Mouse (Mus musculus) urinary bladder, adult 18-20 months (tissue): ENCODE results near the gene Gm45618.

Experiments
- DNase-seq, 2 experiments: peaks; one replicate each; pipeline ENCODE4 v3.0.0; 2022; ENCODE audit warnings: low spot score in 2 of 2, mixed read lengths in 2 of 2

The Gm45618 gene

GRCm38 (mm10) chr7:142094301-142095143 lies 26.0 kb downstream of the Gm45618 start:
- no peak for DNase-seq

- no peak for DNase-seq
These were observed 26.8 kb downstream of the Gm45618 start for GRCm38 (mm10) chr7:142093696-142094240.

GRCm38 (mm10) chr7:142092991-142093390 lies 27.5 kb downstream of the Gm45618 start:
- DNase-seq, result no peak

- DNase-seq, result no peak
These were observed 28.7 kb downstream of the Gm45618 start for GRCm38 (mm10) chr7:142091848-142092247.

GRCm38 (mm10) chr7:142089648-142090447 lies 30.7 kb downstream of the Gm45618 start:
- no peak for DNase-seq

GRCm38 (mm10) chr7:142088886-142089285 lies 31.6 kb downstream of the Gm45618 start:
- DNase-seq, result no peak

DNA sequence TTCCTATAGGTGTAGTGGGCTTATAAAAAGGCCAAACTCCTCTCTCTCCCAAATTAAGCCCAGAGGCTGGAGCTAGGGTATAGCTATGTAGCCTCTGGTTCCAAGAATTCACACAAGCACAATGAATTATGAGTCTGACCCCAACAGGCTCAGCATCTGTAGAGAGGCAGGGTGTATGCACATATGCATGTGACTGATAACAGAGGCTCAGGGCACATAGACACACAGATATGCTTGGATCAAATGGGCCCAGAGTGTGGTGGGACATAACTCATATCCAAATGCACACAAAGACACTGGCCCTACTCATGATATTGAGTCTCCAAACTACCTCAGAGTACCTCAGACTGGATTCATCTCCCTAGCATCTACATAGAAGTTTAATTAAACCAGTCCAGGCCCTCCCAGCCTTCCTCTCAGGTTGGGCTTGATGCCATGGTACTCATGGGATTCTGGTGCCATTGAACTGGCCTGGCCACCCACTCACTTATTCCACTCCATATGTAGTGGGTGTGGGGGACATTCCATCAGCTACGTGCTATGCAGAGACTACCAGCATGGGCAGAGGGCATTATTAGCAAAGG lies 33.4 kb downstream of the Gm45618 start:
- DNase-seq, result no peak

DNA sequence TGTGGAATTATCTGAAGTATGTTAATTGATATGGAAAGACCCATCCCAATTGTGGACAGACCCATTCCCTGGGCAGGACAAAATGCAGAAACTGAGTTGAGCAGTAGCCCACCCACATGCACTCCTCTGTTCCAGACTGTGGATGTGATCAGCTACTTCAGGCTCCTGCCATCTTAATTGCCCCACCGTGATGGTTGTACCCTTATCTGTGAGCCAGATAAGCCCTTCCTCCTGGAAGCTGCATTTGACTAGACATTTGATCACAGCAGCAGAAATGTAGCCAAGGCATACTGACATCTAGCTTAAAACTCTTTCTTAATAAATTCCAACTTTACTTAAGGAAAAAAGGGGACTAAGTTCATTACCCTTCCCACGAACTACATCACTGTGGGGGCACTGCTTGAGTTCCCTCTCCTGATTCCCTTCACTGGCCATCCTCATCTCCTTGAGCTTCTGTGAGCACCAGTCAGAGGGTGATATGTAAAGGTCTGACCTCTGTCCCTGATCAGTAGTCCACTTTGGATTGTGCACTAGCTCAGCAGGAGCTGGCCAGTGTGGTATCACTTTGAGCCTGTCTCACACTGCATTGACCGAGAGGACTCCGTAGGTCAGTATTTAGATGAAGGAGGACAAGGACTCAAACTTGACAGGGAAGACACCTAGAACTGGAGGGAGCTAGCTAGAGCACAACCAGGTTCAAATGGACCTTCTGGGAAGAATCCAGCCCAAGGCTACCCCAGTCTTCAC lies 34.2 kb downstream of the Gm45618 start:
- no peak for DNase-seq

GRCm38 (mm10) chr7:142084820-142085219 lies 35.7 kb downstream of the Gm45618 start:
- peak in 1 of 2 experiments; percentile 48 for DNase-seq

- DNase-seq, result no peak
These were observed 36.1 kb downstream of the Gm45618 start for GRCm38 (mm10) chr7:142084395-142084794.

DNA sequence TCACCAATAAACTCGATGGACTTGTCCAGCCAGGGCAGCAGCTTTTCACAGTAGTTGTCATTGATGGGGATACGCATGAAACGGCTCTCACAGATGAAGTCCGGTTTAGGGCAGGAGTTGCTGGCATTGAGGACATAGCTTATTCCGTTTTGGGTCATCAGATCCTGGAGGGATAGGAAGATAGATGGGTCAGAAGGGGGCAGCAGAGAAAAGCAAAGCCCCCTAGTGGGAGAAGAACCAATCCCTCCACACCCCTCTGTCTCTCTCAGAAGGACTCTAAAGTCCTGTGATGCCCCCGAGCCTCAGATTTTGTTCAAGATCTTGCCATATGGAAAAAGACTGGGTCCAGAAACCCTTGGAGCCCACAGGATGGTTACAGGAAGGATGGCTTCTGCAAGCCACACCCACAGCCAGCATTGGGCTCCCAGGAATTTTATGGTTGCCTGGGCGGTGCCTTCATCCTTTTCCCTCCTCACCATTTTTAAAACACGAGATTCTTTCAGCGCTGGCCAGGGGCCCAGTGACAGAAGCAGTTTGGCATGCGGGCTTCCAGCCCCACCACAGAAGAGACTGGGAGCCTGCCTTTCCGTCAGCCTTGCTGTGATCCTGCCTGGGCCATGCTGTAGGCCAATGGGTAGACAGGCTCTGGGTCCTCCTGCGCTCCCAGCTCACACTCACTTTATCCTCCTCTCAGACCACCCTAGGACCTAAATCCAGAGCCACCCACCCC lies 36.8 kb downstream of the Gm45618 start:
- DNase-seq, result peak in 1 of 2 experiments; percentile 76

DNA sequence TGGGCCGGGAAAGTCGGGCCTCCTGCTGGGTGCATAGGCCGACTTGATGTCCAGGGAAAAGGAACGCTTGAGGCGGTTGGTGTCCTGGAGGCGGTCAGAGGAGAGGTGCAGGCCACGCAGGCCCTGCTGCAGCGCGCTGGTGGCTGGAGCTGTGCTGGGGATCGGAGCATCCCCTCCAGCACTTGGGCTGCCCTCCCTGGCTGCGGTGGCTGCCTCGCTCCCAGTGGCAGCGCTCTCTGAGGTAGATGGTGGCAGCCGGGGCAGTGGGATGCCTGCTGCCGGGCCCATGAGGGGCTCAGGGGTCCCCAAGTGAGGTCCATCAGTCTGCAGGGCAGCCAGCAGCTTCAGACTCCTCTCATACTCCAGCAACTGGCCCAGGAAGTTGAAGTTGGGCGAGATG lies 37.9 kb downstream of the Gm45618 start:
- DNase-seq, result no peak

DNA sequence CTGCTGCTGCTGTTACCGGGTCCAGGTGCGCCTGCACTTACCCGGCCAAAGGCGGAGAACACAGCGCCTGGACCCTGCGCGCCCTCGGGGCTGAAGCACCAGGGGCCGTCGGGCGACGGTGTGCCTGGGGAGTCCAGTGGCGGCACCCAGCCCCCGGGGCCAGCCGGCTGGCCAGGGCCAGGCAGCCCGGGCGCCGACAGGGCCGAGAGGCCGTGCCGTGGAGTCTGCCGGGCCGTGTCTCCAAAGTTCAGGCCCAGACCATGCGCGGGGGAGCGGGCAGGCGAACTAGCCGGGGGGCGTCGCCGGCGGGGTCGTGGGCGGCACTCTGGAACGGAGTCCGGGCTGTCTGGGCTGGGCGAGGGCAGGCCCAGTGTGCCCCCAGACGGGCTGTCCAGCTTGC lies 38.4 kb downstream of the Gm45618 start:
- DNase-seq, result no peak

DNA sequence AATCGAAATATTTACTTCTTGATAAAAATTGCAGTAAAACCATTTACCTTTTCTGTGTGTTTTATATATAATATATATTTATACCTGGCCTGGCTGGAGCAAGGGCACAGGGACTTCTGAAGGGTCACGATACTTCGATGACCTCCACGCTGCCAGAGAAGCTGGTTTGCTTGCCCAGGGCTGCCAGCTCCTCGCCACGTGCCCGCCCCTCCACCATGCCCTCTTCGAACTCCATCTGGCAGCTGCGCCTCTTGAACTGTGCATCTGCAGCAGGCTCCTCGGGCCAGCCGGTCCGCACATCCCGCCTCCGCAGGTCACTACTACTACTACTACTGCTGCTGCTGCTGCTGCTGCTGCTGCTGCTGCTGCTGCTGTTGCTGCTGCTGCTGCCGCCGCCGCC lies 38.8 kb downstream of the Gm45618 start:
- DNase-seq, result no peak

GRCm38 (mm10) chr7:142080876-142081275 lies 39.7 kb downstream of the Gm45618 start:
- no peak for DNase-seq

DNA sequence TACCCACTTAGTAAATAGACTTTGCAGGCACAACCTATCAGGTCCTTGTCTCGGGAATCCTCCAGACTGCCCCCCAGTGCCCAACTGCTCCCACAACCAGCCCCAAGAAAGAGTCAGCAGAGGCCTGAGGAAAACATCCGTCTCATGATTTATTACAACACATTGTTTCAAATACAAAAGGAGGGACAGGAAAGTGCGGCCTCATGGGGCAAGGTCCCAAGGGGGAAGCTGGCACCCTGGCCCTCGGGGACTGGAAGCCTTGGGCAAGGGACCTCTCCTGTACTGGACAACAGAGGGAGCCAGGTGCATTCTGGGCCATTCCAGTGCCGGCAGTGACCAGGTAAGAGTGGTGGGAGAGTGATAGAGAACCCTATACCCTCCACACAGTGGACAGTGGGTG lies 41.2 kb downstream of the Gm45618 start:
- no peak for DNase-seq

DNA sequence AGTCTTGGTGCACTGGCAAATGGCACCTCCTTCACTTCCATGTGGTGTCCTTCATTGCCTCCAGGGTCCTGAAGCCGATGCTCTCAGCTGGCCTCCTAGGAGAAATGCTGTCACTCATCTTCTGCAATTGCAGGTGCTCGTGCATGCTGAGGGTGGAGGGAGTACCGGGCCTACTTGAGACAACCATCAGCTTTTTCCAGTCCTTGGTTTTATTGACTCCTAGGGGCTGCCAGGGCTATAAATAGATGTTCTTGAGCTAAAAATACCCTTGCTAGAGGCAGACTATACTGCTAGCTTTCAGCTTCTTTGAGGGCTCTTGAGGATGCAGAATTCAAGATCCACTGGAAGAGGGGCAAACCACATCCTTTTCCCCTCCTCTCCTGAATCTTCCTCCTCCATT lies 43.4 kb downstream of the Gm45618 start:
- no peak for DNase-seq

DNA sequence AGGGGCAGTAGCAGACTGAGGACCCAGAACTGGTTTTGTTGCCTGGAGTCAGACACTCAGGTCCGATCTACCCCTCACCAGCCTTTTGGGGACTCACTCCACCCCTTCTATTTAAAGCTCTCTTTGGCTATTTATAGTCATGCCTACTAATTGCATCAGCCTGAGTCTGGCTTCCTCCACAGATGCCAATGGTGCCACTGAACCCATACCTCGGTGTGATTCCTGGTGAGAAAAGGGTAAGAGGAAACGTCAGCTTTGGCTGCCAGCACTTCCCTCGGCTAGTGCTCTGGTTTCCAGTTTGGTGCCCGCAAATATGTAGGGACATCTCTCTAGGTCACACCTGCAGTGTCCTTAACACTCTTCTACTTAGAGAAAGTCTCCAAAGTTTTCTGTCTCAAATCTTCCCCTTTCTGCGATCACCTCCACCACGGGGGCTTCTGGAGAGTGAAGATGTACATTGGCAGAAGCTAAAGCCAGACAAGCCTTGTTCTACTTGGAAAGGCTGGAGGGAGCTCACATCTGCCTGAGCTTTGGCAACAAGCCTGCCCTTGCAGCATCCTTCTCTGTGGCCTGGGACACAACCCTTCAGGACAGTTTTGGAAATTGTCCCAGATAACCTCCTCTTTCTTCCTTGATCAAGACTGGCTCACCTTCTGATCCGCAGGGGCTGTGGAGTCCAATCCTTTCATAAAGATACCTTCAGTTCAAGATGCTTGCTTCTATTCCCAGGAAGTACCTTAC lies 46.2 kb downstream of the Gm45618 start:
- no peak for DNase-seq

DNA sequence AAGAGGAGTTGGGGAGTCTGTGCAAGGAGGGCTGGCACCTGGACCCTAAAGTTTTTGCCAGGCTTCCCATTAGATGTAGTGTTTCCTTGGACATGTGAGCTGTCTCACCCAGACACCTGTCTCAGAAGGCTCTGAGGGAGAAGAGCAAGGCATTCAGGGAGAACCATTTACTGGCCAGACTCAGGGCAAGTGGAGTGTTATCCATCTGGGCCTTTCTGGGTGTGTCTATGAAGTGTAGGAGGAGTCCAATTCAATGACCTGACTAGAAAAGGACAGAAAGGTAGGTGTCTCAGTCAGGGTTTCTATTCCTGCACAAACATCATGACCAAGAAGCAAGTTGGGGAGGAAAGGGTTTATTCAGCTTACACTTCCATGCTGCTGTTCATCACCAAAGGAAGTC lies 48.8 kb downstream of the Gm45618 start:
- DNase-seq, result no peak

GRCm38 (mm10) chr7:142071212-142071578 lies 49.3 kb downstream of the Gm45618 start:
- DNase-seq, result no peak
